Mouse (Mus musculus) intestine, postnatal 0 days (tissue): ENCODE measurements around the gene Cited4. TPM values are rescaled to one million over a fixed set of nuclear protein-coding genes. Genes with fewer than 3 reads are reported as not detected.

Experiments
- ATAC-seq: fragments of 200-750 bp; cut with Nextera tagmentation; 2 replicates; pipeline ENCODE4 v1.8.0; 2017; ENCODE audit warnings: mild to moderate bottlenecking, moderate TSS enrichment, moderate library complexity
- H3K27ac ChIP-seq: fragments of 300-500 bp; sonication (generic); 2 replicates; pipeline ENCODE4 v1.5.1; 2014; ENCODE audit warnings: mild to moderate bottlenecking, low read depth, low read length, moderate library complexity
- H3K27me3 ChIP-seq: fragments of 300-500 bp; sonication (generic); replicated peaks from 2 replicates; pipeline ENCODE4 v1.6.1; 2014; ENCODE audit warnings: low read length, mixed read lengths; ENCODE audit not compliant: control insufficient read depth, insufficient read depth
- H3K36me3 ChIP-seq: fragments of 300-500 bp; sonication (generic); 2 replicates; pipeline ENCODE4 v1.6.1; 2014; ENCODE audit warnings: mild to moderate bottlenecking, moderate library complexity; ENCODE audit not compliant: control insufficient read depth, insufficient read depth
- H3K4me1 ChIP-seq: fragments of 300-500 bp; sonication (generic); replicated peaks from 2 replicates; pipeline ENCODE4 v1.6.1; 2014; ENCODE audit warnings: antibody characterized with exemption, low read length, mixed read lengths; ENCODE audit not compliant: control insufficient read depth, insufficient read depth
- H3K4me2 ChIP-seq: fragments of 300-500 bp; sonication (generic); replicated peaks from 2 replicates; pipeline ENCODE4 v1.6.1; 2014; ENCODE audit warnings: low read depth, mild to moderate bottlenecking, moderate library complexity
- H3K4me3 ChIP-seq: fragments of 300-500 bp; sonication (generic); 2 replicates; pipeline ENCODE4 v1.5.1; 2014; ENCODE audit warnings: low read depth, low read length
- H3K9ac ChIP-seq: fragments of 300-500 bp; sonication (generic); 2 replicates; pipeline ENCODE4 v1.6.1; 2014; ENCODE audit warnings: mild to moderate bottlenecking, low read depth, low read length
- H3K9me3 ChIP-seq: fragments of 300-500 bp; sonication (generic); 2 replicates; pipeline ENCODE4 v1.6.1; 2016; ENCODE audit warnings: mixed run types; ENCODE audit not compliant: control insufficient read depth
- CTCF ChIP-seq: sonication (generic); IDR thresholded peaks from 2 replicates; pipeline ENCODE4 v1.5.1; 2016; ENCODE audit warnings: low read depth, mild to moderate bottlenecking, control low read depth, antibody characterized with exemption, moderate library complexity
- WGBS: fragments of 180-500 bp; shearing (Covaris S2); extraction: QIAGEN DNeasy Blood & Tissue Kit; methylation state at CpG from one replicate; pipeline ENCODE4 v1.1.7; 2014; 5-methylcytosine and 5-hydroxymethylcytosine counted together
- polyA plus RNA-seq: library from polyadenylated mRNA; unstranded; fragments of >200 nt; fragmentation: Nextera tagmentation; extraction: Ambion mirVana; gene quantifications from 2 replicates; pipeline ENCODE4 v1.2.1, GENCODE M21; 2015

Gene Cited4
- polyA plus RNA-seq, 1 experiment from 2014 or later = 1.7 TPM

DNA sequence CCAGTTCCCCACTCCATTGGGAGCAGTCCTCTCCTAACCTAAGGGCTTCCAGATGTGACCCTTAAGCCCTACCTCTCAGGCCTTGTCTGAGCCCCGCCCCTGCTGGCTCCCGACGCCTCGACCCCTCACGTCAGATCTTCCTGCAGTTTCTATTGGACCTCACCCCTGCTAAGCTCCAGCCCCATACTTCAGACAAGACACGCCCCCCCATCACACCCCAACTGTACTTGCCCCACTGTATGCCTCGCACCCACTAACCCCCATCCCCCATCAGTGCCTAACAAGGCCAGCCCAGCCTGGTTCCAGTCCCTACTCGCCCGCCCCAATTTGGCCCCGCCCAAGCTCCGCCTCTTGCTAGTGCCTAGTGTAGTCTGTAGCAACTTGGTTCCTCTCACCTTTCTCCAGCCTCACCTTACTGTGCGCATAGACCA is 49.8 kb downstream of the Cited4 start:
- Histone ChIP-seq H3K27ac (no peak overlapping the region), H3K4me3 (peak overlapping the region; percentile 27), H3K27me3 (no peaks in the 10 kb centered on the region), H3K9me3 (no peaks in the 10 kb centered on the region), H3K36me3 (no peaks in the 10 kb centered on the region), H3K4me1 (peaks cover 11% of the 10 kb centered on the region), H3K9ac (no peak overlapping the region), H3K4me2 (peak overlapping the region; percentile 66)
- TF ChIP-seq CTCF = no peak
- WGBS = 5% methylated on average over 12 of the region's 12 CpGs
- peak; percentile 18; the same call in 1 of the 2 replicates for ATAC-seq

DNA sequence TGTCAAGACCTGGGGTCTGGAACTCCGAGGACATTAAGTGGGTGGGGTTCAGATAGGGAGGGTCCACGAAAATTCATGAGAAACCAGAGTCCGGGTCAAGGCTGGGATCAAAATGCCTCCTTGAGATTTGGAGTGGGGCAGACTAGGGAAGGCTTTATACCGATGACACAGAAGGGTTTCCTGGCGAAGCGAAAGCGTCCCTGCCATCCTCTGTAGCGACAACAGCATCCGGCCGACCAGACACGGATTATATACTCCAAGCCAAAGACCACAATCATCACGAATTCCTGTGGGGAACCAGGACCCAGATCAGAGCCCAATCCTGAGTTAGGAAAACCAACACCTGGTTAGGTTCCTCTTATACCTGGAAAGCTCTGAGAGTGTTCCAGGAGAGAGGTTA is 50.4 kb downstream of the Cited4 start:
- no peak overlapping the region for H3K27ac ChIP-seq
- no peak for TF ChIP-seq CTCF
- no peak for ATAC-seq
- peaks cover 11% of the 10 kb centered on the region for H3K4me1 ChIP-seq
- H3K36me3 ChIP-seq = no peaks in the 10 kb centered on the region
- WGBS = 22% methylated on average over 12 of the region's 12 CpGs
- no peak overlapping the region for H3K9ac ChIP-seq
- H3K9me3 ChIP-seq = no peaks in the 10 kb centered on the region
- H3K4me2 ChIP-seq = peak overlapping the region; percentile 66
- H3K4me3 ChIP-seq = peak overlapping the region; percentile 27
- H3K27me3 ChIP-seq = no peaks in the 10 kb centered on the region

Other genes starting within 250 kb of the Cited4 start
- gene Slfnl1, start 134.3 kb upstream of the Cited4 start, polyA plus RNA-seq = not detected in 2 replicates
- gene Ctps, start 96.3 kb upstream of the Cited4 start, polyA plus RNA-seq = 23.4 and 23.7 TPM in 2 replicates
- not detected in 2 replicates for gene Gm8439, start 77.8 kb upstream of the Cited4 start, polyA plus RNA-seq
- 1.6 and 2.0 TPM in 2 replicates for gene Kcnq4, start 82.0 kb downstream of the Cited4 start, polyA plus RNA-seq
- 47.7 and 49.8 TPM in 2 replicates for gene Nfyc, start 165.0 kb downstream of the Cited4 start, polyA plus RNA-seq
- 0.77 and 0.95 TPM in 2 replicates for gene Rims3, start 188.2 kb downstream of the Cited4 start, polyA plus RNA-seq